Mouse (Mus musculus) erythroblast, embryonic 14.5 days (primary cell): ENCODE data around the gene Dnase2a.

Experiments
- GATA1 ChIP-seq: IDR thresholded peaks from 2 replicates; pipeline ENCODE4 v1.6.1; 2012; ENCODE audit warnings: low read length, inconsistent platforms, mixed read lengths
- TAL1 ChIP-seq: IDR thresholded peaks from 3 replicates; pipeline ENCODE4 v1.6.1; 2012; ENCODE audit warnings: low read length, inconsistent platforms, mixed read lengths

DNA sequence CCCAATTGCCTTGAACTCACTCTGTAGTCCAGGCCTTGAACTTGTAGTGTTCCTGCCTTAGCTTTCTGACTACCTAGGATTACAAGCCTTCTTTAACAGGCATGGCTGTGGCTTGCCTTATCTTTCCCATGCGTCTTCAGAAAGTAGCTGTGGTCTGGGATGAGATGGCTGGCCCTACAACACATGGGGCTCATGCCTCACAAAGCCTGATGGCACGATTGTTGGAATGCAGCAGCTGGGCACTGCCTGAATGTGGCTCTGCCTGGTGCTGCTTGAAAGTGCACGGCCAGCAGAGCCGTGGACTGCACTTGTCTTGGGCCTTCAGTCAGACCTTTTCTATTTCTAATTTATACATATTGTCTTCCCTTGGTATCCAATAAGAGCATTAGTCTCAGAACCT is 23.6 kb upstream of the Dnase2a start:
- TF ChIP-seq TAL1 = no peak
- TF ChIP-seq GATA1 = no peak
